In genomic region chr10:130229584-130229983, GRCm38 (mm10) we compare ENCODE assay signal across 14 mouse cellular contexts. TPM values are rescaled to one million over a fixed set of nuclear protein-coding genes. Genes with fewer than 3 reads are reported as not detected.
DNase-seq lines count a peak whose midpoint lies in the region; ATAC-seq and TF ChIP-seq lines count a peak whose summit lies in the region.
"Had no signal": no experiment of that assay in that cellular context is flagged by ENCODE, and none has a peak within 500 bp of the region (broad histone marks: within the 10 kb centered on the region; RNA-seq: fewer than 3 reads in every experiment).

No protein-coding gene starts in this region.

- peaks cover 3% of the 10 kb centered on the region for H3K4me1 ChIP-seq in hindbrain, embryonic 10.5 days (replicated peaks)
- H3K4me1 ChIP-seq in hindbrain, embryonic 12.5 days: no peaks in the 10 kb centered on the region
- H3K4me1 ChIP-seq in G1E (ENCODE audit: insufficient read depth, low read depth, low read length): no peaks in the 10 kb centered on the region
- H3K4me1 ChIP-seq: limb, embryonic 13.5 days had no signal

- no peak overlapping the region for H3K9ac ChIP-seq in hindbrain, embryonic 12.5 days
- H3K9ac ChIP-seq: hindbrain, embryonic 14.5 days; limb, embryonic 13.5 days had no signal

- no peaks in the 10 kb centered on the region for H3K9me3 ChIP-seq in hindbrain, embryonic 10.5 days
- no peaks in the 10 kb centered on the region for H3K9me3 ChIP-seq in hindbrain, embryonic 12.5 days (replicated peaks)
- H3K9me3 ChIP-seq in G1E (replicated peaks): no peaks in the 10 kb centered on the region
- H3K9me3 ChIP-seq: limb, embryonic 13.5 days had no signal

- H3K4me2 ChIP-seq in hindbrain, embryonic 12.5 days (replicated peaks): no peak overlapping the region
- H3K4me2 ChIP-seq: hindbrain, embryonic 14.5 days; limb, embryonic 13.5 days had no signal

- H3K4me3 ChIP-seq in hindbrain, embryonic 10.5 days: no peak overlapping the region
- no peak overlapping the region for H3K4me3 ChIP-seq in hindbrain, embryonic 12.5 days
- H3K4me3 ChIP-seq in G1E (ENCODE audit: low read depth, low read length): no peak overlapping the region
- H3K4me3 ChIP-seq: limb, embryonic 13.5 days had no signal

- ATAC-seq in hindbrain, embryonic 12.5 days (ENCODE audit: low FRiP score): no peak
- peak; percentile 41; the same call in 1 of the 2 replicates for ATAC-seq in G1E (ENCODE audit: extremely low read depth, insufficient number of reproducible peaks, low FRiP score, poor library complexity, severe bottlenecking)
- peak; percentile 40 to 57; a peak in 1 of 4 replicates for ATAC-seq in hematopoietic stem cell, adult 5-6 weeks (replicated peaks in 1 of 2; ENCODE audit: insufficient read depth in 1 of 2, low FRiP score in 2 of 2, low TSS enrichment in 1 of 2, low read depth in 1 of 2, poor library complexity in 2 of 2, severe bottlenecking in 2 of 2)

- DNase-seq in hindbrain, embryonic 10.5 days (ENCODE audit: low spot score): peak; percentile 5
- peak; percentile 51 for DNase-seq in A20 (ENCODE audit: low read depth, low spot score)
- DNase-seq in G1E (ENCODE audit: low spot score): no peak
- DNase-seq in lung, postnatal 14 days: no peak
- no peak for DNase-seq in kidney, postnatal 36 days
- DNase-seq: cerebellum, adult 9-10 months; thymus, adult 18-20 months had no signal

- 91% methylated on average over 5 of the region's 5 CpGs for WGBS in hindbrain, embryonic 10.5 days
- 90% methylated on average over 5 of the region's 5 CpGs for WGBS in hindbrain, embryonic 12.5 days

- H3K27ac ChIP-seq in hindbrain, embryonic 10.5 days: no peak overlapping the region
- no peak overlapping the region for H3K27ac ChIP-seq in hindbrain, embryonic 12.5 days
- H3K27ac ChIP-seq: hindbrain, embryonic 14.5 days; limb, embryonic 13.5 days had no signal

- no peaks in the 10 kb centered on the region for H3K27me3 ChIP-seq in hindbrain, embryonic 10.5 days (ENCODE audit: insufficient read depth, poor library complexity, severe bottlenecking)
- H3K27me3 ChIP-seq in hindbrain, embryonic 12.5 days: no peaks in the 10 kb centered on the region
- H3K27me3 ChIP-seq in G1E (ENCODE audit: insufficient read depth, low read length): peaks cover 2% of the 10 kb centered on the region; the same call in 1 of the 2 replicates
- H3K27me3 ChIP-seq: limb, embryonic 13.5 days had no signal

- H3K36me3 ChIP-seq in hindbrain, embryonic 10.5 days: no peaks in the 10 kb centered on the region
- H3K36me3 ChIP-seq in hindbrain, embryonic 12.5 days: no peaks in the 10 kb centered on the region
- no peaks in the 10 kb centered on the region for H3K36me3 ChIP-seq in G1E (replicated peaks)
- H3K36me3 ChIP-seq: limb, embryonic 13.5 days had no signal

- no peak for TF ChIP-seq CTCF in G1E (IDR thresholded peaks at IDR 0.05; ENCODE audit: low read depth, low read length)

RNA-seq across cellular contexts. Expression of gene Olfr827, which starts 15.4 kb away (rescaled TPM):
- 0.10 TPM in 1 of 2 replicates, not detected in the other for polyA plus RNA-seq in hindbrain, embryonic 10.5 days (2016; fragmentation: Nextera tagmentation; extraction: Ambion mirVana)
- not detected in 2 replicates for polyA plus RNA-seq in hindbrain, embryonic 12.5 days (2016; fragmentation: Nextera tagmentation; extraction: Ambion mirVana)
- total RNA-seq in G1E (2014; fragmentation: Nextera tagmentation) (not detected in 2 replicates), G1E (2017) (0.06 and 0.33 TPM in 2 replicates)
- not detected in 2 replicates for polyA plus RNA-seq in G1E (2012)
- not detected in 2 replicates for total RNA-seq in hematopoietic stem cell, adult 5-6 weeks (2017)
- polyA plus RNA-seq: gonadal fat pad, adult 2 months; hindbrain, embryonic 14.5 days; large intestine, adult 2 months; limb, embryonic 13.5 days; neural tube, embryonic 11.5 days had no signal

RNA-seq across cellular contexts. Expression of gene Olfr826, which starts 45.6 kb away (rescaled TPM):
- not detected in 2 replicates for polyA plus RNA-seq in hindbrain, embryonic 10.5 days (2016; fragmentation: Nextera tagmentation; extraction: Ambion mirVana)
- not detected in 2 replicates for polyA plus RNA-seq in hindbrain, embryonic 12.5 days (2016; fragmentation: Nextera tagmentation; extraction: Ambion mirVana)
- total RNA-seq in G1E (2014; fragmentation: Nextera tagmentation) (not detected in 2 replicates), G1E (2017) (0.16 TPM in 1 of 2 replicates, not detected in the other)
- not detected in 2 replicates for polyA plus RNA-seq in G1E (2012)
- total RNA-seq in hematopoietic stem cell, adult 5-6 weeks (2017): not detected in 2 replicates
- polyA plus RNA-seq: gonadal fat pad, adult 2 months; hindbrain, embryonic 14.5 days; large intestine, adult 2 months; limb, embryonic 13.5 days; neural tube, embryonic 11.5 days had no signal

RNA-seq across cellular contexts. Expression of gene Neurod4, which starts 50.5 kb away (rescaled TPM):
- polyA plus RNA-seq in hindbrain, embryonic 10.5 days (2016; fragmentation: Nextera tagmentation; extraction: Ambion mirVana): 14.0 and 23.1 TPM in 2 replicates
- polyA plus RNA-seq in hindbrain, embryonic 12.5 days (2016; fragmentation: Nextera tagmentation; extraction: Ambion mirVana): 7.8 and 8.6 TPM in 2 replicates
- not detected in 2 replicates for total RNA-seq in G1E (2014; fragmentation: Nextera tagmentation)
- 0.60 and 0.64 TPM in 2 replicates for total RNA-seq in G1E (2017)
- not detected in 2 replicates for polyA plus RNA-seq in G1E (2012)
- 0.44 TPM in 1 of 2 replicates, not detected in the other for total RNA-seq in hematopoietic stem cell, adult 5-6 weeks (2017)
- polyA plus RNA-seq: gonadal fat pad, adult 2 months; large intestine, adult 2 months; limb, embryonic 13.5 days had no signal

Comparison
In these comparisons a context has a peak if more than half of its experiments do, and no peak if none do; other contexts are left out.
1. DNase-seq: peak in hindbrain, embryonic 10.5 days (single experiment) and A20 (single experiment); none in G1E (single experiment), lung, postnatal 14 days (single experiment) and kidney, postnatal 36 days (0 of 2).